Mouse (Mus musculus) cortical plate, adult 2 months (tissue): Measurements from ENCODE around the gene Ttk.

Experiments
- CTCF ChIP-seq: fragments of 200-500 bp; IDR thresholded peaks from 2 replicates; pipeline ENCODE4 v1.5.1; 2011; ENCODE audit warnings: mild to moderate bottlenecking, control low read depth, low read length; ENCODE audit not compliant: insufficient read depth; ENCODE audit errors: extremely low read depth
- POLR2A ChIP-seq: fragments of 200-500 bp; IDR thresholded peaks from 2 replicates; pipeline ENCODE4 v1.6.1; 2011; ENCODE audit warnings: mild to moderate bottlenecking, low read length, control low read depth; ENCODE audit not compliant: insufficient read depth; ENCODE audit errors: extremely low read depth

DNA sequence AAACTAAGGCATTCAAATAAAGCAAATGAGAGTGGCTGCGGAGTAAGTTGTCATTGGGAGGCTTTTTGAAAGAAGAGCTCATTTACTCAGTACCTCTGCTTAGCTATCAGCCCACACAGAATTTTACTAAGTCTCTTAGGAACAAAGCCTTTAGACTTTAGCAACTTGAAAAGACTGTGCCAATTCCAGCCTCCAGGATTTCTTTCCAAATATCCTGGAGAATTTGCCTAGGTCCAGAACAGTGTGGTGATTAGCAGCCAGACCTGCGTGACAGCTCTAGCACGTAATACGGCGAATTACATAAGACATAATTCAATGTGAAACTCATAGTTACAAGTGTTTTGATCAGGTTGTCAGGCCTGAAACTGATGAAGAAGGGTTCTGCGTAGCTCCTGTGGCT, 45.2 kb upstream of the Ttk start:
- TF ChIP-seq CTCF, result no peak
- no peak for TF ChIP-seq POLR2A
